Mouse (Mus musculus): ENCODE measurements around the gene Clic6.

DNA sequence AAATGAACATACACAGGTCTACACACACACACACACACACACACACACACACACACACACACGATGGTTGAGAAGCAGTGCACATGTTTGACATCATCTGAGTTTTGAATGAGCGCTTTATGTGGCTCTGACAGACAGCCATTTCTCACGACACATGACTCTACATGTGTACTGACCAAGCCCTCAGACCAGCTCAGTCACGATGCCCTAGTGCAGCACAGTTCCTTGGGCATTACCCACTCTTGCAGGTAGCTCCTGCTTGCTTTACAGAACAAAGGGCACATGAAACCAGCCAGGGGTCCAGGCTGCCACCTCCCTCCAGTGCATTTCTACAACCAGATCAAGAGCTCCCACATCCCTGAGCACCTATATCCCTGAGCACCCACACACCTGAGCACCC lies 42.6 kb upstream of the Clic6 start:
- TF ChIP-seq POLR2A (IDR thresholded peaks at IDR 0.05; ENCODE audit: low read depth, low read length) (no peak), CTCF (IDR thresholded peaks at IDR 0.05; ENCODE audit: extremely low read depth, insufficient read depth, insufficient read length, insufficient replicate concordance) (no peak)
